Mouse (Mus musculus): ENCODE measurements at regions not wholly inside any gene's neighbourhood (a gene's known extent, or its start where the extent isn't known, plus 50 kb on each side); places are given as distances from the start of the nearest gene placed in this dataset.

DNA sequence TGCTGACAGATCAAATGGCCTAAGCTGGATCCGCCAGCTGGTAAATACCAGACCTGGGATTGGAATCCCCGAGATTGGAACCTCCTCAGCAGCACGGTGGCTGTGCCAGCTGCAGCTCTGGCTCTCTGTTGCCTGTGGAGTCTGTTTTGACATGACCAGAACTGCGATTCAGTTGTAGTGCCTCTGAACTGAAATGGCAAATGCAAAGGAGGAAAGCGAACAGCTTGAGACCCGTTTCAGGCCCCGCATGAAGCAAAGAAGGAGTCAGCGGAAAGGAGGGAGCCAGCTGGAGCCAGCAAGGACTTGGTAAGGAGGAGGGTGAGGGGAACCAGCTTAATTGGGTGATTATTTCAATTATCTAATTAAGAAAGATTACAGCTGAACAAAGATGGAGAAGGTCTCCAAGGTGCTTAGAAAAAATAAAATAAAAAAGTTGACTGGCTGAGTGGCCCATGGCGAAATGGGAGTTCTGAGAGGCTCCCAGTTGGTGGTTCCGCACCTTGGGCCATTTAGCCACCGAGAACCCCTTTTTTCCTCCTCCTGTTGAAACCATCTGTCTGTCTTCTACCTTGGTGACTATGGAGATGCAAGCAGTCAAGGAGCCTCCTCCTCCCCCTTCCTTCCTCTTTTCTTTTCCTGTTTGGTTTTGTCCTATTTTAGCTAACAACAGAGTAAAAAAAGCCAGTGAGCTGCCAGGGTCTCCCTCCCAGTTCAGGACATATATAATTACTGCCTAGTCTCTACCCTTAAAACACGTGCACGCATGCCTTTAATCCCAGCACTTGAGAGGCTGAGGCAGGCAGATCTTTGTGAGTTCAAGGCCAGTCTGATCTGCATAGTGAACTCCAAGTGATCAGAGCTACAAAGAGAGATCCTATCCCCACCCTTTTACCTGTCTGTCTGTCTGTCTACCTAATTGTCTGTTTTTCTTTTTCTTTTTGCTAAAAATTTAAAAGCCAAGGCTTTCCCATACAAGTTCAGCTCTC, 54.3 kb upstream of the Rybp start:
- H3K27me3 ChIP-seq (ENCODE audit: insufficient read depth, low read length) = no peaks in the 10 kb centered on the region
- no peak for TF ChIP-seq CTCF (conservative IDR thresholded peaks at IDR 0.05; ENCODE audit: low read length)
- no peak for TF ChIP-seq NANOG (IDR thresholded peaks at IDR 0.05; ENCODE audit: borderline replicate concordance, low read length)
- TF ChIP-seq POU5F1 (IDR thresholded peaks at IDR 0.05; ENCODE audit: borderline replicate concordance, low read length) = no peak
- peaks cover 53% of the 10 kb centered on the region for H3K4me1 ChIP-seq (replicated peaks; ENCODE audit: low read depth, low read length)
- 0 out of 2 replicates have a peak overlapping the region, but pooled peaks have one; percentile 2 for H3K4me3 ChIP-seq (replicated peaks; ENCODE audit: low read length)
- no peaks in the 10 kb centered on the region; the same call in 1 of the 2 replicates for H3K9me3 ChIP-seq (ENCODE audit: low read length)
- no peaks in the 10 kb centered on the region for H3K36me3 ChIP-seq (ENCODE audit: insufficient read depth, low read length)

GRCm38 (mm10) chr6:100338291-100338690, 51.0 kb upstream of the Rybp start:
- Histone ChIP-seq H3K4me3 (replicated peaks; ENCODE audit: low read length) (no peak overlapping the region), H3K4me1 (replicated peaks; ENCODE audit: low read depth, low read length) (peaks cover 77% of the 10 kb centered on the region), H3K27me3 (ENCODE audit: insufficient read depth, low read length) (no peaks in the 10 kb centered on the region), H3K36me3 (ENCODE audit: insufficient read depth, low read length) (no peaks in the 10 kb centered on the region), H3K9me3 (ENCODE audit: low read length) (peaks cover 5% of the 10 kb centered on the region; the same call in 1 of the 2 replicates)
- no peak for TF ChIP-seq NANOG (IDR thresholded peaks at IDR 0.05; ENCODE audit: borderline replicate concordance, low read length)

Measured in E14TG2a.4 (cell line).